Mouse (Mus musculus) lung, adult 2 months (tissue): ENCODE data around the gene Exoc3l2.

Experiments
- CTCF ChIP-seq: fragments of 200-500 bp; IDR thresholded peaks from 2 replicates; pipeline ENCODE4 v1.5.1; 2011; ENCODE audit warnings: mild to moderate bottlenecking, low read length, control low read depth; ENCODE audit not compliant: insufficient read depth
- POLR2A ChIP-seq: fragments of 200-500 bp; IDR thresholded peaks from 2 replicates; pipeline ENCODE4 v1.6.1; 2011; ENCODE audit warnings: low read depth, mild to moderate bottlenecking, control low read depth, low read length, borderline replicate concordance; ENCODE audit errors: extremely low read depth

- TF ChIP-seq POLR2A, result no peak
- TF ChIP-seq CTCF, result no peak
Observed at GRCm38 (mm10) chr7:19531077-19531476, 67.9 kb downstream of the Exoc3l2 start.
